Mouse (Mus musculus): ENCODE measurements at regions not wholly inside any gene's neighbourhood (a gene's known extent, or its start where the extent isn't known, plus 50 kb on each side); places are given as distances from the start of the nearest gene placed in this dataset.
"Not testable (repeated sequence)": the region's sequence is repeated elsewhere in the genome, so short reads cannot be mapped to it uniquely, and the experiment has no call there.

DNA sequence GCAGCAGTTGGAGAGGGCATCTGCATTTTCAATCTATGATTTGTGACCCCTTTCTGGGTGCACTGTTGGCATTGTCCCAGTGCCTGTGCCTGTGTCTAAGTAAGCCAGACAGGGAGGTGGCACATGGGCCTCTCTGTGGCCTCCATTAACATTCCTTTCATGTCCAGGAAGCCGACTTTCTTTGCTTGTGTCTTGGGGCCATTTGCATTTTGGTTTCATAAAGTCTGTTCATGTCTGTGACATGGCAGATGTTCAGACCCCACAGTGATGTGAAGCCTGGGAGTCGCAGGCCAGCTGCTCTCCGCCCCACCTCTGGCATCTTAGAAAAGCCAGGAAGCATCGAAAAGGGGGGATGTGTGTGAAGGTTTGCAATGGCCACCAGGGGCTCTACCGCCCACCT lies 153.1 kb downstream of the Kif26a start:
- DNase-seq = no peak

- DNase-seq = no peak
Observed at GRCm38 (mm10) chr12:112299603-112300002, 153.6 kb downstream of the Kif26a start.

GRCm38 (mm10) chr12:112300125-112300524 lies 154.1 kb downstream of the Kif26a start:
- DNase-seq = no peak

DNA sequence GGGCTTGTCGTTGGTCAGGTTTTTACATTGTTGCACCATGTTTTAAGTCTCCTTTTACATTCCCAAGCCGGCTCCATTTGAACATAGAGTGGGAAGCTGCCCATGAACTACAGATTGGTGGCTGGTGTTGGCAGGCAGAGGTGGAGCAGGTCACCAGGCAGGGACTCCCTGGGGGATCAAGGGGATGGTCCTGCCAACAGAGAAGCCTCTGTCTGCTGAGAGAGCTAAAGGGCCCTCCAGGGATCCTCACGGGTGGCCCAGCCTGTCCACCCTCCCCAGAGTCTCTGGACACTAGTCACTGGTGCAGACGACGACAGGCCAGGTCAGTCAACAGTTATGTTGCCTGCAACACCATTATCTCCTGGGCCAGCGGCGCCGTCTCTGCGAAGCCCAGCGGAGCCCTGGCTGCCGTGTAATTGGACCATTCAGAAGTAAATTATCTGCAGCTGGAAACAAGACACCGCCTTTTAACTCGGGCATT lies 155.4 kb downstream of the Kif26a start:
- DNase-seq = no peak

DNA sequence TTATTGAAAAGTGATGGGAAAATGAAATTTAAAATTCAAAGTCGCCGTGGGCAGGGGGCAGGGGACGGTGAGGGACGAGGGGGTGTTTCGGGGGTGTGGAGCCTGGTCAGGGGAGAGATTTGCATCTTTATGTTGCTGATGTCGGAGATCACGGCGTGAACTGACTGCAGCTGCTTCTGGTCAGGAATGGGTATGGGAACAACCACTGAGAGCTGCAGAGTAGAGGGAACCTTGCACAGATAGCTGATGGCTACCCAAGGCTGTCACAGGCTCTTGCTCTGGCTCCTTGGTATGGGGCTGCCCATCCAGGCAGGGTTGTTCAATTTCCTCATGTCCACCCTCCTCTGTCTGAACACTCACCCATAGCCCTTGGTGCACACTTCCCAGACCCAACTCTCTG lies 155.9 kb downstream of the Kif26a start:
- DNase-seq = no peak

- no peak for DNase-seq
Observed at GRCm38 (mm10) chr12:112306208-112306607, 160.2 kb downstream of the Kif26a start.

GRCm38 (mm10) chr12:112308016-112308415 lies 162.0 kb downstream of the Kif26a start:
- DNase-seq = no peak

DNA sequence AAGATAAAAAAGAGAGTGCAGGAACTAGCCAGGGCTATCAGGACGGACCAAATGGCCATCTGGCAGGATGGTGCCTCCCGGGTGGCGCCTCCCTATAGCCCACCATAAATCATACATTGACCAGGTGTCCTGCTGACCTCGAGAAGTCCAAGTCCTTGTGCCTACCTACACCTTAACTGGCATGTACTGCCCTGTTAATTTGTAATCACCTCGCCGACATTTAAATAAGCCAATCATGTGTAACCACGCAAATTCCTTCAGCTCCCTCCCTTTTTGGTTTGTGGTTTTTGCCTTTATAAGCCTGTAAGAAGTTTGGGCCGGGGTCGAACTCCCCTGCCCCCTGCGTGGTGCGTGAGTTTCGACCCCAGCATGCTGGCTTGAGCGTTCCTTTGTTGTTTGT lies 163.1 kb downstream of the Kif26a start:
- DNase-seq = not testable (repeated sequence)

- DNase-seq = no peak
Observed at GRCm38 (mm10) chr12:112309781-112310180, 163.8 kb downstream of the Kif26a start.

- DNase-seq = no peak
Observed at GRCm38 (mm10) chr12:112310661-112311060, 164.7 kb downstream of the Kif26a start.

DNA sequence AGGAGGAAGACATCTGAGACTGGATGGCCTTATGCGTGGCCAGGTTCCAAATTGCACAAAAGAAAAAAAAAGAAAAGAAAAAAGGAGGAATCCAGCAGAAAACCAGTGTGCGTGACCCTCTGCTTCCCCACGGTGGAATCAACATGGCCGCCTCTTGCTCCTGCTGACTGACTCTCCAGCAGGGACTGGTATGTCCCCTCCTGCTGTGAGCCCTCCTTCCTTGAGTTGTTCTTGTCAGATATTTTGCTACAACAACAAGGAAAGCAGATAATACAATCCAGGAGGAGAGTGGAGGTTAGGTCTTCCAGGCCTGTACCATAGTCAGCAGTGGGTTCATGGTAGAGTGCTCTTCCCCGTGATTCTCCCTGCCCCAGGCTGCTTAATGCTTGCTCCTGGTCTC lies 168.8 kb downstream of the Kif26a start:
- DNase-seq = no peak

- DNase-seq = no peak
Observed at GRCm38 (mm10) chr12:112317191-112317590, 171.2 kb downstream of the Kif26a start.

- DNase-seq = no peak
Observed at GRCm38 (mm10) chr12:112318461-112318860, 170.8 kb upstream of the A530016L24Rik start.

GRCm38 (mm10) chr12:112322196-112322595 lies 167.1 kb upstream of the A530016L24Rik start:
- no peak for DNase-seq

DNA sequence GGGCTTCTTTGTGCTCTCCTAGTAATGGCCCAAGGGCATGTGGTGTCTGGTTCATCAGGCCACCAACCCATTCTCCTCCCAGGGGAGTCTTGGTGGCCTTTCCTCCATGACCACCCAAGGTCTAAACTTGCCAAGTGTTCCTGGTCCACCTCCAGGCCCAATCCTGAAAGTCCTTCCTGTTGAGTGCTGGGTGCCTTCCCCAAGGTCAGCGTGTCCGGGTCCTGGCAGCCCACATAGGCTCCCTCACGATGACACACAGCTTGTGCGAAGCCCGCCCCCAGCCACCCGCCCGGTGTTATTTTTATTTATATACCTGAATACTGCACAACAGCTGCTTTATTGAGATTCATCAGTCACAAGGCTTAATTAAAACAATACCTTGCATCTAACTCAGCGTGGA lies 161.8 kb upstream of the A530016L24Rik start:
- no peak for DNase-seq

DNA sequence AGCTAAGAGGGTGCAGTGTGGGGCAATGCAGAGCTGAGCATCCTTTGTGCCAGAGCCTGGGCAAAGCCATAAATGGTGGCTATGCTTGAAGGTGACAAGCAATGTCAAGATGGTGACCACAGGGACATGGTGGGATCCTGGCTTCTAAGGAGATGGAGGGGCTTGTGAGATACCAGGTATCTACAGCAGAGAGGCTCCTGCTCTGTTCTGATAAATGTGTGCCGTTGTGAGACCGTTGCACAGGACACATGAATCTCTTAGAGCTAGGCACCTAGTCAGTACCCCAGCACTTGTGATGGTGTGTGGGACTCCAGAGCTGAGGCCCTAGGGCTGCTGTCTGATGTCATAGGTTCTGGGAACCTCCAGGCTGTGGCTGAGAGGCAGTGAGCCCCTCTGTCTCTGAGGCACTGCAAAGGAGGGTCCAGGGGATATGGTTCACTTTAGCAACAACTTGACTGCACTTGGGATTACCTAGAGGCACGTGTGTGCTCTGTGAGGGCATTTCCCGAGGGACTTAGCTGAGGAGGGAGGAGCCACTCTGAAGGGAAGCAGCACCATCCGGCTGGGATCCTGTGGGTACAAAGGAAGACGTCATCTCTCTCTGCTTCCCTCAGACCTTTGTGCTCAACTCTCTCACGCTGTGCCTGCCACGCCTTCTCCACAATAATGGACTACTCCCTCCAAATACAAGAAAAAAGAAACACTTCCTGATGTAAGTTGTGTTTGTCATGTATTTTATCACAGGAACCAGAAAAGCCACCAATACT lies 160.3 kb upstream of the A530016L24Rik start:
- no peak for DNase-seq

DNA sequence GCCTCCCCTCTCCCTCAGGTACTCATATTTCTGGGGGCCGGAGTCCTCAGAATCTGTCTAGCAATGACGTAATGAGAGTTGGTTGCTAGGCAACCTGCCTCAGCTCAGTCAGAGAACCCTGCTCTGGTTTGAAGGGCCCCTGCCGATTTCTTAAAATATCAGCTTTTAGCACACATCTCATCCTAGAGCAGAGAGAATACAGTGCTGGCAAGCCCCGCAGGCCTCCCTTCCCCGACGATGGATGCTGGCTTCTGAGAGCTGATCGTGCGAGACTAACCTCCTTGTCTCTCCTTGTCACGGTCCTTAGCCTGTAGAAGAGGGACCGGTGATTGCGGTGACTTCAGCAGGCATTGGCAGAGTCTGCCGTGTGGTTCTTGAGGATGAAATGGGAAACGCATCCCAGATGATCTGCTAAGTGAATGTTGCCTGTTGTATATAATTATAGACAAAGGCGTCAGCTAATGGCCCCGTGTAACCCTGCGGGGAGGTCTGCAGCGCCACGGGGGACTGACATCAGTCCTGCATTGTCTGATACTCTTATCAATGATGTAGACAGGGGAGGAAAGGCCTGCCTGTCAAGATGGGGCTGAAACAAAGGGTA lies 159.4 kb upstream of the A530016L24Rik start:
- no peak for DNase-seq

GRCm38 (mm10) chr12:112330557-112330956 lies 158.7 kb upstream of the A530016L24Rik start:
- no peak for DNase-seq

- DNase-seq = no peak
Observed at GRCm38 (mm10) chr12:112331061-112331460, 158.2 kb upstream of the A530016L24Rik start.

GRCm38 (mm10) chr12:112333125-112334079 lies 155.8 kb upstream of the A530016L24Rik start:
- no peak for DNase-seq

- no peak for DNase-seq
Observed at GRCm38 (mm10) chr12:112334106-112334855, 155.0 kb upstream of the A530016L24Rik start.

DNA sequence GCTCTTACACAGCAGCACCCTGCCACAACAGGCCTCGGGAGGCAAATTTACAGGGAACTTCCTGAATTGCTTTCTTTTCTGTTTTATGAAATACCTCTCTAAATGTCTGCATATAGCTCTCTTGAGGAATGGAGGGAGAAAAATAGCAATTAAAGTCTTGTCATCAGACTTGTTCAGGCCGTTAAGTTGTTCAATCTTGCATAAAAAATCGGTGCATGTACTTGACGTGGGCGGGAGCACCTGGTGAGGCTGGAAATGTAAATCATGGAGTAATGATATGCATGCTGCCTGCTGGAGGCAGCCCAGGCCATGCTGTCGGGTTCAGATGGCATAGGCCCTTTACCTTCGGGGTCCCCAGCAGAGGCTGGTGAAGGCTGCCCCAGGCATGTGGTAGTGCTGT lies 153.6 kb upstream of the A530016L24Rik start:
- no peak for DNase-seq

All from thymus, postnatal 36 days (tissue).